ENCODE assay signal across 11 mouse cellular contexts in genomic region chr7:142657821-142658614, GRCm38 (mm10). TPM values are rescaled to one million over a fixed set of nuclear protein-coding genes. Genes with fewer than 3 reads are reported as not detected.
DNase-seq lines count a peak whose midpoint lies in the region; ATAC-seq and TF ChIP-seq lines count a peak whose summit lies in the region.
"Had no signal": no experiment of that assay in that cellular context is flagged by ENCODE, and none has a peak within 500 bp of the region (broad histone marks: within the 10 kb centered on the region; RNA-seq: fewer than 3 reads in every experiment).

No protein-coding gene starts in this region.

- no peak; the same call in 1 of the 2 replicates for ATAC-seq in heart, embryonic 16.5 days (replicated peaks; ENCODE audit: extremely low read depth, insufficient read depth, low FRiP score)
- no peak for ATAC-seq in forebrain, postnatal 0 days
- ATAC-seq in liver, postnatal 0 days: no peak

- TF ChIP-seq EP300 in liver, postnatal 0 days (IDR thresholded peaks at IDR 0.05; ENCODE audit: low read depth): no peak

- H3K4me1 ChIP-seq in heart, embryonic 16.5 days (ENCODE audit: control insufficient read depth, insufficient read depth, low read length): no peaks in the 10 kb centered on the region; the same call in none of the 2 replicates
- H3K4me1 ChIP-seq in bone marrow macrophage, adult 2 months (ENCODE audit: control insufficient read depth, insufficient read depth, low read length): no peaks in the 10 kb centered on the region
- no peaks in the 10 kb centered on the region for H3K4me1 ChIP-seq in forebrain, postnatal 0 days (ENCODE audit: insufficient read depth)
- no peaks in the 10 kb centered on the region; the same call in 1 of the 2 replicates for H3K4me1 ChIP-seq in liver, postnatal 0 days (ENCODE audit: insufficient read depth)

- H3K27me3 ChIP-seq in heart, embryonic 16.5 days (ENCODE audit: control insufficient read depth, insufficient read depth, low read length): peaks cover 49% of the 10 kb centered on the region
- peaks cover 91% of the 10 kb centered on the region for H3K27me3 ChIP-seq in forebrain, postnatal 0 days (ENCODE audit: insufficient read depth, low read length)
- H3K27me3 ChIP-seq in liver, postnatal 0 days (ENCODE audit: insufficient read depth, low read length): peaks cover 86% of the 10 kb centered on the region

- no peaks in the 10 kb centered on the region for H3K9me3 ChIP-seq in heart, embryonic 16.5 days (replicated peaks; ENCODE audit: control insufficient read depth, low read length)
- no peaks in the 10 kb centered on the region for H3K9me3 ChIP-seq in forebrain, postnatal 0 days (ENCODE audit: low read length)
- no peaks in the 10 kb centered on the region for H3K9me3 ChIP-seq in liver, postnatal 0 days (ENCODE audit: low read length)

- WGBS in heart, embryonic 16.5 days: 2% methylated on average over 33 of the region's 34 CpGs
- 2% methylated on average over 34 of the region's 34 CpGs for WGBS in forebrain, postnatal 0 days
- 4% methylated on average over 33 of the region's 34 CpGs for WGBS in liver, postnatal 0 days (ENCODE audit: insufficient replicate concordance)

- peak overlapping the region; percentile 74 for H3K4me3 ChIP-seq in heart, embryonic 16.5 days (ENCODE audit: low read length)
- peak overlapping the region; percentile 33 for H3K4me3 ChIP-seq in bone marrow macrophage, adult 2 months (ENCODE audit: insufficient read depth, low read length)
- peak overlapping the region; percentile 33 for H3K4me3 ChIP-seq in forebrain, postnatal 0 days (ENCODE audit: low read depth, low read length)
- H3K4me3 ChIP-seq in liver, postnatal 0 days (ENCODE audit: low read depth, low read length): peak overlapping the region; percentile 52

- peaks cover 7% of the 10 kb centered on the region; the same call in 1 of the 2 replicates for H3K36me3 ChIP-seq in heart, embryonic 16.5 days (ENCODE audit: control insufficient read depth, insufficient read depth)
- H3K36me3 ChIP-seq in forebrain, postnatal 0 days (ENCODE audit: insufficient read depth): no peaks in the 10 kb centered on the region
- peaks cover 3% of the 10 kb centered on the region; the same call in 1 of the 2 replicates for H3K36me3 ChIP-seq in liver, postnatal 0 days (replicated peaks; ENCODE audit: insufficient read depth, low read length)

- peak overlapping the region; percentile 94 for H3K27ac ChIP-seq in heart, embryonic 16.5 days (ENCODE audit: low read length)
- no peak overlapping the region for H3K27ac ChIP-seq in bone marrow macrophage, adult 2 months (ENCODE audit: insufficient read depth, low read depth, low read length)
- H3K27ac ChIP-seq in forebrain, postnatal 0 days (ENCODE audit: low read depth, low read length): no peak overlapping the region
- peak overlapping the region; percentile 83 for H3K27ac ChIP-seq in liver, postnatal 0 days (ENCODE audit: low read depth)

- no peak for TF ChIP-seq CTCF in bone marrow macrophage, adult 2 months (IDR thresholded peaks at IDR 0.05; ENCODE audit: low read depth, low read length)
- no peak for TF ChIP-seq CTCF in forebrain, postnatal 0 days (IDR thresholded peaks at IDR 0.05; ENCODE audit: low read depth)
- no peak for TF ChIP-seq CTCF in liver, postnatal 0 days (IDR thresholded peaks at IDR 0.05; ENCODE audit: low read depth)

- peak overlapping the region; percentile 52 for H3K4me2 ChIP-seq in heart, embryonic 16.5 days (ENCODE audit: low read depth, low read length)
- H3K4me2 ChIP-seq in forebrain, postnatal 0 days (ENCODE audit: low read depth): peak overlapping the region; percentile 40
- peak overlapping the region; percentile 62 for H3K4me2 ChIP-seq in liver, postnatal 0 days (ENCODE audit: low read depth, low read length)

- no peak for DNase-seq in heart, adult 9 months (ENCODE audit: low spot score in 2 of 2)
- no peak for DNase-seq in forebrain, postnatal 0 days
- no peak for DNase-seq in liver, postnatal 0 days
- DNase-seq in layer of hippocampus, adult 8-10 months (ENCODE audit: low spot score in 2 of 2): no peak
- no peak for DNase-seq in MN1 (ENCODE audit: low spot score)
- no peak for DNase-seq in frontal cortex, postnatal 10 days (ENCODE audit: low spot score in 2 of 2)
- DNase-seq: cerebellum, adult 9-11 months had no signal

- peak overlapping the region; percentile 91 for H3K9ac ChIP-seq in heart, embryonic 16.5 days (ENCODE audit: low read length)
- H3K9ac ChIP-seq in forebrain, postnatal 0 days: no peak overlapping the region
- H3K9ac ChIP-seq in liver, postnatal 0 days (replicated peaks): peak overlapping the region; percentile 58

- TF ChIP-seq POLR2A in bone marrow macrophage, adult 2 months (IDR thresholded peaks at IDR 0.05; ENCODE audit: borderline replicate concordance, low read depth, low read length): no peak

RNA-seq across cellular contexts. Expression of gene Igf2, which starts 8.6 kb away (rescaled TPM):
- 914 and 1,144 TPM in 2 replicates for polyA plus RNA-seq in heart, embryonic 16.5 days (2015; fragmentation: Nextera tagmentation; extraction: Ambion mirVana)
- not detected in 2 replicates for polyA plus RNA-seq in bone marrow macrophage, adult 2 months (2012; ENCODE audit: insufficient read depth, insufficient read length, missing spikeins)
- 152 and 288 TPM in 2 replicates for total RNA-seq in forebrain, postnatal 0 days (2014; rRNA removed)
- 149 and 152 TPM in 2 replicates for polyA plus RNA-seq in forebrain, postnatal 0 days (2015; fragmentation: Nextera tagmentation; extraction: Ambion mirVana)
- polyA plus RNA-seq in liver, postnatal 0 days (2015; fragmentation: Nextera tagmentation; extraction: Ambion mirVana): 1,534 and 1,664 TPM in 2 replicates
- total RNA-seq in layer of hippocampus, adult 8-10 months (2022): 10 to 100 TPM; 52.4 to 90.2 (median 73.6) TPM
- total RNA-seq: megakaryocyte-erythroid progenitor cell, adult 5-6 weeks; MEL had no signal

RNA-seq across cellular contexts. Expression of gene Gm49394, which starts 11.7 kb away (rescaled TPM):
- polyA plus RNA-seq in heart, embryonic 16.5 days (2015; fragmentation: Nextera tagmentation; extraction: Ambion mirVana): 0.32 TPM in 1 of 2 replicates, not detected in the other
- polyA plus RNA-seq in bone marrow macrophage, adult 2 months (2012; ENCODE audit: insufficient read depth, insufficient read length, missing spikeins): not detected in 2 replicates
- total RNA-seq in forebrain, postnatal 0 days (2014; rRNA removed): 0.08 TPM in 1 of 2 replicates, not detected in the other
- 0.06 TPM in 1 of 2 replicates, not detected in the other for polyA plus RNA-seq in forebrain, postnatal 0 days (2015; fragmentation: Nextera tagmentation; extraction: Ambion mirVana)
- polyA plus RNA-seq in liver, postnatal 0 days (2015; fragmentation: Nextera tagmentation; extraction: Ambion mirVana): 0.04 TPM in 1 of 2 replicates, not detected in the other
- under 1 TPM in 1 of 4 experiments, not detected in 3; 0.30 TPM for total RNA-seq in layer of hippocampus, adult 8-10 months (2022)
- total RNA-seq: megakaryocyte-erythroid progenitor cell, adult 5-6 weeks; MEL had no signal

Comparison
In these comparisons a context has a peak if more than half of its experiments do, and no peak if none do; other contexts are left out.
1. H3K27ac ChIP-seq: peak in heart, embryonic 16.5 days (single experiment) and liver, postnatal 0 days (single experiment); none in bone marrow macrophage, adult 2 months (single experiment) and forebrain, postnatal 0 days (single experiment).
2. RNA of gene Igf2, which starts 8.6 kb away (polyA plus RNA-seq): 1,534 to 1,664 TPM in liver, postnatal 0 days, 914 to 1,144 TPM in heart, embryonic 16.5 days and 149 to 152 TPM in forebrain, postnatal 0 days; not detected in bone marrow macrophage, adult 2 months; every median in the first group is over 100 times any median in the second.
3. Peak in every context shown above with its lines, with median percentiles within 50 percentile points of each other: H3K4me2 ChIP-seq and H3K4me3 ChIP-seq.